Comparison of ENCODE assay signal across 23 mouse cellular contexts in the genomic region with DNA sequence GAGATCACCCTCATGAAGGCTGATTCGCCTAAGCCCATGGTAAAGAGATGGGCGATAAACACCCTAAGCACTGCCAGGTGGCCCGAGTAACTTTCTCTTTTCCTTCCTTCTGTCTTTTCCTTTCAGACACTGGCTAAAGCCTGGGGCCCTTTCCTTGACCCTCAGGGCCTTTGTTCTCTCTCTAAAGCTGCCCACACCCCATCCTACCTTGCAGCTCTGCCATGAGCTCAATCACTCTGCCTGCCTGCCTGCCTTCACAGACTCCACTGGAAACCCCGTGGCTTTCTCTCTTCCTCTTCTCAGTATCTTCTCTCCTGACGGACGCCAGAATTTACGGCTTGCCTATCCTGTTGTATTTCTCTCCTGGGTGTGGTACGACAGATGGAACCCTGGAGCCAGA.
A peak's percentile ranks its signal among the peaks of the same experiment; 100 is the strongest.
DNase-seq lines count a peak whose midpoint lies in the region; ATAC-seq and TF ChIP-seq lines count a peak whose summit lies in the region.
"Had no signal": no experiment of that assay in that cellular context is flagged by ENCODE, and none has a peak within 500 bp of the region (broad histone marks: within the 10 kb centered on the region; RNA-seq: fewer than 3 reads in every experiment).

No protein-coding gene starts in this region.

- 0 out of 2 replicates have a peak overlapping the region, but pooled peaks have one; percentile 11 for H3K4me2 ChIP-seq in intestine, embryonic 15.5 days (replicated peaks)
- no peak overlapping the region for H3K4me2 ChIP-seq in intestine, postnatal 0 days (replicated peaks; ENCODE audit: low read depth)
- no peak overlapping the region for H3K4me2 ChIP-seq in forebrain, postnatal 0 days (ENCODE audit: low read depth)
- H3K4me2 ChIP-seq: hindbrain, embryonic 12.5 days; midbrain, embryonic 15.5 days; neural tube, embryonic 13.5 days had no signal

- TF ChIP-seq CTCF in intestine, postnatal 0 days (IDR thresholded peaks at IDR 0.05; ENCODE audit: low read depth) = no peak
- no peak for TF ChIP-seq CTCF in forebrain, postnatal 0 days (IDR thresholded peaks at IDR 0.05; ENCODE audit: low read depth)

- H3K27ac ChIP-seq in intestine, embryonic 15.5 days = no peak overlapping the region
- no peak overlapping the region for H3K27ac ChIP-seq in intestine, postnatal 0 days (ENCODE audit: low read depth, low read length)
- H3K27ac ChIP-seq in embryonic facial prominence, embryonic 10.5 days (replicated peaks) = peak overlapping the region; percentile 30; the same call in 1 of the 2 replicates
- H3K27ac ChIP-seq in forebrain, postnatal 0 days (ENCODE audit: low read depth, low read length) = no peak overlapping the region
- H3K27ac ChIP-seq: gastrocnemius, adult 2 months; hindbrain, embryonic 12.5 days; layer of hippocampus, adult 2 months; midbrain, embryonic 15.5 days; neural tube, embryonic 13.5 days had no signal

- no peak overlapping the region for H3K9ac ChIP-seq in intestine, embryonic 15.5 days
- H3K9ac ChIP-seq in intestine, postnatal 0 days (ENCODE audit: low read depth, low read length) = no peak overlapping the region
- no peak overlapping the region for H3K9ac ChIP-seq in forebrain, postnatal 0 days
- H3K9ac ChIP-seq: hindbrain, embryonic 12.5 days; midbrain, embryonic 15.5 days; neural tube, embryonic 13.5 days had no signal

- ATAC-seq in intestine, embryonic 15.5 days = no peak
- no peak for ATAC-seq in intestine, postnatal 0 days
- 0 out of 2 replicates have a peak, but pooled peaks have one; percentile 35 for ATAC-seq in megakaryocyte progenitor cell, adult 5-6 weeks (replicated peaks; ENCODE audit: poor library complexity)
- no peak for ATAC-seq in forebrain, postnatal 0 days
- ATAC-seq: activated CD4-positive, CD25-positive, alpha-beta regulatory T cell, adult 4 months; inflammation-experienced regulatory T-cells, adult 6 months; midbrain, embryonic 15.5 days; Patski had no signal

- no peaks in the 10 kb centered on the region for H3K27me3 ChIP-seq in intestine, embryonic 15.5 days (replicated peaks)
- no peaks in the 10 kb centered on the region for H3K27me3 ChIP-seq in intestine, postnatal 0 days (replicated peaks; ENCODE audit: control insufficient read depth, insufficient read depth, low read length)
- H3K27me3 ChIP-seq in embryonic facial prominence, embryonic 10.5 days (replicated peaks; ENCODE audit: low read depth, poor library complexity, severe bottlenecking) = peaks cover 38% of the 10 kb centered on the region
- no peaks in the 10 kb centered on the region for H3K27me3 ChIP-seq in forebrain, postnatal 0 days (ENCODE audit: insufficient read depth, low read length)
- H3K27me3 ChIP-seq: hindbrain, embryonic 12.5 days; midbrain, embryonic 15.5 days; neural tube, embryonic 13.5 days; Patski had no signal

- DNase-seq in ES-CJ7 (ENCODE audit: low read depth, low spot score) = peak; percentile 56
- DNase-seq in embryonic facial prominence, embryonic 10.5 days (ENCODE audit: low spot score) = no peak
- no peak for DNase-seq in Muller cell, postnatal 12 days (ENCODE audit: inconsistent ontology term)
- no peak for DNase-seq in forebrain, postnatal 0 days
- DNase-seq: adrenal gland, postnatal 10 days; cerebellum, adult 18-20 months; cerebellum, postnatal 14 days; gastrocnemius, adult 2 months; heart, postnatal 10 days; kidney, postnatal 25 days; lung, postnatal 10 days; right cerebral cortex, postnatal 4 days; thymus, postnatal 36 days had no signal

- no peaks in the 10 kb centered on the region for H3K9me3 ChIP-seq in intestine, embryonic 15.5 days
- 0 out of 2 replicates have a peak, but pooled peaks cover 1% of the 10 kb centered on the region for H3K9me3 ChIP-seq in intestine, postnatal 0 days (ENCODE audit: control insufficient read depth)
- peaks cover 2% of the 10 kb centered on the region; the same call in 1 of the 2 replicates for H3K9me3 ChIP-seq in embryonic facial prominence, embryonic 10.5 days
- H3K9me3 ChIP-seq in forebrain, postnatal 0 days (ENCODE audit: low read length) = no peaks in the 10 kb centered on the region
- H3K9me3 ChIP-seq: midbrain, embryonic 15.5 days had no signal

- 32% methylated on average over 8 of the region's 8 CpGs for WGBS in intestine, embryonic 15.5 days
- WGBS in intestine, postnatal 0 days = 38% methylated on average over 8 of the region's 8 CpGs
- WGBS in embryonic facial prominence, embryonic 10.5 days = 30% methylated on average over 8 of the region's 8 CpGs
- 43% methylated on average over 8 of the region's 8 CpGs for WGBS in forebrain, postnatal 0 days

- no peaks in the 10 kb centered on the region for H3K36me3 ChIP-seq in intestine, embryonic 15.5 days
- no peaks in the 10 kb centered on the region for H3K36me3 ChIP-seq in intestine, postnatal 0 days (ENCODE audit: control insufficient read depth, insufficient read depth)
- H3K36me3 ChIP-seq in embryonic facial prominence, embryonic 10.5 days (replicated peaks) = no peaks in the 10 kb centered on the region; the same call in 1 of the 2 replicates
- no peaks in the 10 kb centered on the region for H3K36me3 ChIP-seq in forebrain, postnatal 0 days (ENCODE audit: insufficient read depth)
- H3K36me3 ChIP-seq: hindbrain, embryonic 12.5 days; midbrain, embryonic 15.5 days; neural tube, embryonic 13.5 days had no signal

- 0 out of 2 replicates have a peak, but pooled peaks cover 7% of the 10 kb centered on the region for H3K4me1 ChIP-seq in intestine, embryonic 15.5 days (replicated peaks)
- H3K4me1 ChIP-seq in intestine, postnatal 0 days (replicated peaks; ENCODE audit: control insufficient read depth, insufficient read depth, low read length) = no peaks in the 10 kb centered on the region
- H3K4me1 ChIP-seq in embryonic facial prominence, embryonic 10.5 days = peaks cover 51% of the 10 kb centered on the region
- H3K4me1 ChIP-seq in forebrain, postnatal 0 days (ENCODE audit: insufficient read depth) = peaks cover 5% of the 10 kb centered on the region; the same call in 1 of the 2 replicates

- H3K4me3 ChIP-seq in intestine, embryonic 15.5 days (replicated peaks) = no peak overlapping the region
- no peak overlapping the region for H3K4me3 ChIP-seq in intestine, postnatal 0 days (ENCODE audit: low read depth, low read length)
- no peak overlapping the region for H3K4me3 ChIP-seq in embryonic facial prominence, embryonic 10.5 days
- H3K4me3 ChIP-seq in forebrain, postnatal 0 days (ENCODE audit: low read depth, low read length) = no peak overlapping the region
- H3K4me3 ChIP-seq: gastrocnemius, adult 2 months; hindbrain, embryonic 12.5 days; layer of hippocampus, adult 2 months; midbrain, embryonic 15.5 days; neural tube, embryonic 13.5 days had no signal
